Mouse (Mus musculus): ENCODE data around the gene 5730522E02Rik.
A peak's percentile ranks its signal among the peaks of the same experiment; 100 is the strongest.

The 5730522E02Rik gene

GRCm38 (mm10) chr11:26125923-26126322, 84.6 kb downstream of the 5730522E02Rik start:
- no peak for DNase-seq (ENCODE audit: low read depth)

GRCm38 (mm10) chr11:26120781-26121557, 89.6 kb downstream of the 5730522E02Rik start:
- DNase-seq (ENCODE audit: low read depth): no peak

GRCm38 (mm10) chr11:26117651-26118050, 92.9 kb downstream of the 5730522E02Rik start:
- no peak for DNase-seq (ENCODE audit: low read depth)

GRCm38 (mm10) chr11:26112206-26112605, 98.4 kb downstream of the 5730522E02Rik start:
- DNase-seq (ENCODE audit: low read depth): no peak

DNA sequence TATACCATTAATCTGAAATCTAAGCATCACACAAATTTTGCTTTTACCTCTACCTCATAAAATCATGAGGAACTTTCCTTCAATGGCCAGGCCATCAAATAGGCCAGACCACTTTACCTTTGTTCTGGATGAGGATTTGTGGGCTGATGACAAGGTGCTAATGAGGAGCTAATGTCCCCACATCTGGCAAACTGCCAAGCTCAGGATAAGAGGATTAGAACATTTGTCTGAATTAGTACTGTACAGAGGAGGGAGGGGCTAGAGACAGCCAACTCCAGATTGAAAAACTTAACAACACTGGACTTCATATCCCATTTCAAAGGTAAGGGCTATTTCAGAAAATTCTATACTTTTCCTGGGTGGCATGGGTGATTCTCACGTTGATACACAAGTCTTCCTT, 101.9 kb downstream of the 5730522E02Rik start:
- DNase-seq (ENCODE audit: low read depth): no peak

GRCm38 (mm10) chr11:26104680-26105079, 105.9 kb downstream of the 5730522E02Rik start:
- DNase-seq (ENCODE audit: low read depth): no peak

DNA sequence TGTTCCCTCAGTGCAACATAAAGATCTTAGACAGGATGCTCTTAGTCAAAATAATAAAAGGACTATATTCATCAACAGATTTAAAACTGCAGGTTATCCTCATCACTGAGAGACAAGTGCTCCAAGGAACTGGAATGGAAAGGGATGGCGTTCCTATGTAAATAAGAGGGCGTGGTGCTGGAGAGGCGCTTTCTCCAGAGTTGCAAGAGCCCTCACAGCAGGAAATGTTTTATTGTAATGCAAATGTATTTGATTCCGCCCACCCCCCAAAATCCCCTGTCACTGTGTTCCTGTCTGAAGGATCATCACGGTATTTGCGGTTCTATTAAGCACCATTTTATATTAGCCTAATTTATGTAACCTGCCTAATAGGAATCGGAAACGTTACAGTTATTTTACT, 106.9 kb downstream of the 5730522E02Rik start:
- DNase-seq (ENCODE audit: low read depth): no peak

DNA sequence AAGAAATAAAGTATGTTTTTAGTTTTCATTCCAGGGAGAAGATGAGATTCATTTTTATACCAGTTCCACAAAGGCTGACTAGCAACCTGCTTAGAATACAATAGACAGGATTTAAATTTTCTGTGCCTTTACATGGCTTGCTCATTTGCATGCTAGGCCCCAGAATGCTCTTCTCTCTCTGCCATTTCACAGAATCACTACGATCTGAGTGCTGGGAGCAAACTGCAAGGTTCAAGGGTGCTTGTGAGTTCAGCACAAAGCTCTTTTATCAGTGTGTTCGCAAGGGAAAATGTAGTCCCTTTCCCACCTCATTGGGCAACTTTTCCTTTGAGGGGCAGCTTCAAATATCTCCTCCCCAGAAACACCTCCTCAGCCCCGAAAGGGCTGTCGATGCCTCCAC, 107.7 kb downstream of the 5730522E02Rik start:
- no peak for DNase-seq (ENCODE audit: low read depth)

- DNase-seq (ENCODE audit: low read depth): no peak
These were observed 110.5 kb downstream of the 5730522E02Rik start for GRCm38 (mm10) chr11:26100077-26100476.

- DNase-seq (ENCODE audit: low read depth): no peak
These were observed 111.6 kb downstream of the 5730522E02Rik start for GRCm38 (mm10) chr11:26098933-26099332.

DNA sequence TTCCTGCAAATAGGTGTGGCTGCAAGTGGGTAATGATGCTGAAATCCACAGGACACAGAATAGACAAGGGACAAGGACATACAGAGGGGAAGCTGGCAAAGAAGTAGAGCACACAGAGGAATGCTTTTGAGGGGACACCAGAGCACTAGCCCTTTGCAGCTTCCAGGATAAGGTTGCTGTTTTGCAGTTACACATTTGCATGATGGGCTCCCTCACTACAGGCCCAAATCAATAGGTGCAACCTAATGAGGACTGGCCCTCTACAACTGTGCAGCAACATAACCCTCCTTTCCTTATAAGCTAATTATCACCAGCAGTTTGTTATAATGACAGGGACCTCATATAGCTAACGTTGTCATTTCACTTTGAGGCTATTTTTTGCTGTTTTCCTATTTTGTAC, 114.5 kb downstream of the 5730522E02Rik start:
- no peak for DNase-seq (ENCODE audit: low read depth)

DNA sequence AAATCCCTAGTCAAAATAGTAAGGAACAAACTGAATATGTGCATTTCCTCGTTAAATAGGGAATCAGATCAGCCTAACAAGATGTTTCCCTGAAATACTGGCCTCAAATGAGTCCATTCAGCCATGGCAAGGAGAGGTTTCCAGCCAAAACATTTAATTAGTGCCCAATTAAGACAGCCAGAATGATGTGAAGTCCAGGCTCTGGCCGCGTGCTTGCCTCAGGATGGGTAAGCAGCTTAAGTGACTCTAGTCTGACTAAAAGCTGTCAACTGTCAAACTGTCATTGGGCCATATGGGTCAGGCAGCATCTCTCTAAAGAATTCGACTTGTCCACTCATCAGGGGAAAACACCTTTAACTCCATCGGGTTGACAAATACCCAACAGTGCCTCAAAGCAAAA, 121.6 kb downstream of the 5730522E02Rik start:
- DNase-seq (ENCODE audit: low read depth): no peak

DNA sequence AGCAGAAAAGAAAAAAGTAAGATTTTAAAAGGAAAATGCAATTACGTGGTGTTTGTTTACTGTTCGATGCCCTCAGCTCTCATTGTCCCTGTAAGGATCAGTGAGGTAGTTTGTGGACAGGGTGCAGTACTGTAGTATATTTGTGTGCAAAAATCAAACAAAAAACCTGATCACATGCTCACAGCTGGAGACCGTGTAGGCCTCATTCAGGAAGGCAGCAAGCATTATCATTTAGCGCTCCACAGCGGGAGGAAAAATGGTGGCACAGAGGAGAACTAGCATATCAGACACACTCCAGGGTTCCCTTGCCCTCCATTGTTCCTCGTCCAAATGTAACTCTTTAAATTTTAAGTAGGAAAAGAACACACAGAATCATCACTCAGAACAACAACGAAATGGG, 123.9 kb downstream of the 5730522E02Rik start:
- DNase-seq (ENCODE audit: low read depth): no peak

DNA sequence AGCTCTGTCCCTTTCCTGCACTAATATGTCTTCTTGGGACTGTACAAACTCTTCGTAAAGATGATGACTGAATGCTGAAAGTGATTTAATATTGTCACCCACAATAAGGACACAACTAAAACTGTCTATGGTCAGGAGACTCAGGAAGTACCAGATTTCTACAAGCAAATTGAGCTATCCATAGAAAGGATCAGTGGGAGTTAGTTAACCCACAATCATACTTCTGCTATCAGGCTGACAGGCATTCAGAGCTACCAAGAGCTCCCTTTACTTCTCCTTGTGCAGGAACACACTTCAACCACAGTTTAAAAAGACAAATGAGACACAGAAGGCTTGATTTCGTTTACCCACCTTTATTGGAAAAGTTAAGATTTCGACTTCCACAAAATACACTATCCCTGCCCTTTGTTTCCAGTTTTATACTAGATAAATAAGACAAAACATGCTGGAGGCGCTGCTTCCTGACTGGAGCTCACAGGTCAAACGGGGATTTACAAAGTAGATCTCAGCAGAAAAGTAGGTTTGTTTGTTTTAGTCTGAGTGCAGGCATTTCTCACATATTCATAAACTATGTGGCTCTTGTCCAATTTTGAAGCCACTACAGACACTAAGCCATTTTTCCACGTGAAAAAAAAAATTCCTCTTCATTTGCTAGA, 125.1 kb downstream of the 5730522E02Rik start:
- DNase-seq (ENCODE audit: low read depth): no peak

GRCm38 (mm10) chr11:26076335-26076734, 134.2 kb downstream of the 5730522E02Rik start:
- DNase-seq (ENCODE audit: low read depth): no peak

GRCm38 (mm10) chr11:26075536-26075935, 135.0 kb downstream of the 5730522E02Rik start:
- no peak for DNase-seq (ENCODE audit: low read depth)

- DNase-seq (ENCODE audit: low read depth): peak; percentile 1
These were observed 136.8 kb downstream of the 5730522E02Rik start for GRCm38 (mm10) chr11:26073638-26074294.

- no peak for DNase-seq (ENCODE audit: low read depth)
These were observed 138.5 kb downstream of the 5730522E02Rik start for GRCm38 (mm10) chr11:26072101-26072500.

DNA sequence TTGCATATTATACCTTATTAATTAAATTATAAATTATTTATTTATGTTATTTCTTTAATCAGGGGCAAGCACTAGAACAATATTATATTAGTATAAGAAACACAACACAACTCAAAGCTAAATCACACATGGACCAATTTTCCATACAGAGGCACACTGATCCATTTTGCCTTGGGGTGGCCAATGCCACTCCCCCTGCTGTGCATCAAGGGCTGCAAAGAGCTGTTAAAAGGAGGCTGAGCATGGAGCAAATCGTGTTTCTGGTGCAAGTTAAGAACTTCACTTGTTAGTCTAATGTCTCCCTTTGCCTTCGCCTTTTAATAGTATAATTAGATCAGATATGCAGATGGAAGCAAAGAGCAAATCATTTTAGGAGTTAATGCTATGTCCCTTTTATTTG, 147.3 kb downstream of the 5730522E02Rik start:
- DNase-seq (ENCODE audit: low read depth): no peak

GRCm38 (mm10) chr11:26061471-26062137, 149.0 kb downstream of the 5730522E02Rik start:
- no peak for DNase-seq (ENCODE audit: low read depth)

- DNase-seq (ENCODE audit: low read depth): no peak
These were observed 197.0 kb downstream of the 5730522E02Rik start for GRCm38 (mm10) chr11:26013527-26013926.

- no peak for DNase-seq (ENCODE audit: low read depth)
These were observed 206.5 kb downstream of the 5730522E02Rik start for GRCm38 (mm10) chr11:26004018-26004417.
